Mouse (Mus musculus): Measurements from ENCODE around the gene Ms4a4c.
"Not testable (repeated sequence)": the region's sequence is repeated elsewhere in the genome, so short reads cannot be mapped to it uniquely, and the experiment has no call there.

The Ms4a4c gene

DNA sequence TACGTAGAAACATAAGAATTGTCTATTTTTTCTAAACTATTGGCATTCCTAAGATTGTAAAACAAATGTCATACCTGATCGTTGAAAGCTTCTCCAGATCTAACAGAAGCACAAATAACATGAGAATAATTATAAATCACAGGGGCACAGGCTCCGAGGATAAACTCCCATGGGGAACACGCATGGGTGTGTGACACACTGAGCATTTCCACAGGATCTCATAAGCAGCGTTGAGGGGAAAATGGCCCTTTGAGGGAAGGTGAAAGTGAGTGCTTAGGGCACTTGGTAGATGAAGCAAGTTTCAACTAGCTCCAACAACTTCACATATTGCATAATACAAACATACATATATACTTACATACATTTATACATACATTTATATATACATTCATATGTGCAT is 39.4 kb downstream of the Ms4a4c start:
- ChIA-PET POLR2A (no interaction called here), CTCF (no interaction called here)

DNA sequence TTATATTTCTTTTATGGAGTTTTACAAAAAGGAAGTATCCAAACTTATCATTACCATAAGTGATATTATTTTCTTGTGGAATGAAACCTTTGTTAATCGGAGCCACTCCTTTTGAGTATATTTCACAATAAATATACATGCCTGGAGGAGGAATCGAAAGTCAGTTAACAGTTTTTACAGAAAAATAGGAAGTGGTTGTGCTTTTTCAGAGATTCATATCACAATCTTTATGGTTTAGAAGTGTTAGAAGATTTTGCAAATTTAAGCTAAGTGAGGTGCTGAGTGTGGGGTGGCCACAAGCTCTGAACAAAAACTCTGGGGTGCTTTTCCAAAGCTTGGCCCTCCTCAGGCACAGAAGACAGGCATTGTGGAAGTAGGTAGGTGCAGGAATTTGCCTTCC is 42.7 kb downstream of the Ms4a4c start:
- POLR2A ChIA-PET, result no interaction called here
- CTCF ChIA-PET, result no interaction called here

DNA sequence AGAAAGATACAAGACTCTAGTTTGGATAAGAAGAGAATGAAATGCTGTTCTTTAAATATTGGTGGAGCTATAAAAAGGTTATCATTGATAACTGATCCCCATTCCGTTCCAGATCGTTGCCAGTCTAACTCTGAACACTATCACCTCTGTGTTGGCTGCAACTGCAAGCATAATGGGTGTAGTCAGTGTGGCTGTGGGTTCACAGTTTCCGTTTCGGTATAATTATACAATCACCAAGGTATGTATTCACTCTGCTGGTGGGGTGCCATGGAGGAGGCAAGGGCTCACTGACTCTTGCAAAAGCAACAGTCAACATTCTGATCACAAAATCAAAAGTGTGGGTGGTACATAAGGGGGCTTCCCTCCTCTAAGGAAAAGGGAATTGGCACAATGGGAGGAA is 54.5 kb downstream of the Ms4a4c start:
- POLR2A ChIA-PET, CTCF ChIA-PET: not testable (repeated sequence)

DNA sequence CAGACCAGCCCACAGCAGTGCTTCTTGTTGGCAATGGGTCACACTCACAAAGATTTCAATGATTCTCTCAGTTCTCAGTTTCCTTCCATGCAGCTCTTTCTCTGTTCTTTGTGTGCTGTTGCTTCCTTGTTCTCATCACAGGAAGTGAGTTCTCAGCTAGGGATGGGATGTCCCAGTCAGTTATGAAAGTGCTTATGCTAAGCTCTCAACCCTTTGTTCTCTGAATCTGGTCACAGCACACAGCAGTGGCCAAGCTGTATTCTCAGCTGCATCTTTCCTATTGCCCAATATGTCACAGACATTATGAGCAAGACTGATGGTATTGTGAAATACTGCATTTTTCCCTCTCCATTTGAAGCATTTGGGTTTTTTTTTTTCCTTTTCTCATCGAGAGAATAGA is 60.2 kb downstream of the Ms4a4c start:
- CTCF ChIA-PET, POLR2A ChIA-PET: not testable (repeated sequence)

DNA sequence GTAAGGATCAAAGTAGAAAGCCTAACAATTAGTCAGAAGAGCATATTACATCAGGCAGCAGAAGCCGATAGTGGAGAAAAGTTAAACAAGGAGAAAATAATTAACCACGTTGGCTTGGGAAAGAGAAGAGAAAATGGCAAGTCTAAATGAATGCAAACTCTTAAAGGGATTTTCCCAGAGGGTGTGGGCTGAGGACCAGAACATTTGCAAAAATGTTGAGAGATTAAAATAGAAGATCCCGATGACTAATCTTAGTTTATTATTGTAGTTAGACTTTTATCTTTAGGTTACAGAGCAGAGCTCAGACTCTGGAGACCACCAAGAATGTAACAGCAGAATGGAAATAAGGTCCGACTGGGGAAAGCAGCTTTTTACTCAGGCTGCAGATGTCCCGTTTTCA is 61.9 kb downstream of the Ms4a4c start:
- ChIA-PET CTCF (no interaction called here), POLR2A (no interaction called here)

DNA sequence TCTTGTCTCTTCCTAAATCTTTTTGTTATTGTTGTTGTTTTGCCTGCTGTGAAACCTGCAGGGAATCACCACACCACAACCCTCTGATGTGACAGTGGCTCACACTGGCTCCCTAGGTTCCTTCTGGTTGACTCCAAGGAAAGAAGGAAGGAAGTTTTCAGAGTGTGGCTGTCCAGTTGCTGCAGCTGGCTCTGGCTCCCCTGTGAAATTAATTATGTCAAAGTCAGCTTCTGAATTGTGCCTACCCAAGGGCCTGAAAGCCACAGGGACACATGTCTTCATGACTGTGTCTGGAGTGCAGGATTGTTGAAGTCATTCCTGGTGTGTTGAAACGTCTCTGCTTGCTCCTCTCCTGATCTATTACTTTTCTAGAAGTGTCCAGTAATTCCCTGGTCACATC is 63.8 kb downstream of the Ms4a4c start:
- CTCF ChIA-PET, POLR2A ChIA-PET: not testable (repeated sequence)

DNA sequence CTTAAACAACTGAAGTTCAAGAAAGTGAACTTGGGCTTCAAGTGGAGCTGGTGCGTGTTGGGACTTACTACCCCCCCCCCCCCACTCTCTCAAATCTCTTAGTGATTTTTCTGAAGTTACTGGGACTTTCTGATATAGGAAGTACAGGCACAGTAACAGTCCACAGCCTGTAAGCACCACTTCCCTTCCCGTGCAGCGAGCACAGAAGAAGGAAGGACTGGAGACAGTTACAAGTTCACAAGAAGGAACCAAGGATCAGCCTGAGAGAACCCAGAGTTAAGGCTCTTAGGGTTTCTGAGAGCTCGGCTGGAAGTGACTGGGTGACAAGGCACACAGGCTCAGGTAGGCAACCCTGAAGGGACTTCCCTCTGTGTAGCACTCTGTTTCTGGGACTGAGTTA is 64.6 kb downstream of the Ms4a4c start, which contains the start of gene Ms4a6c:
Gene Ms4a6c (plus strand): TSS at position 152 of the 400 bp plus-strand sequence.
- CTCF ChIA-PET, POLR2A ChIA-PET: not testable (repeated sequence)

Data from embryonic stem cell, embryonic (primary cell).